Mouse (Mus musculus) layer of hippocampus, postnatal 14 days (tissue): Measurements from ENCODE around the gene Itgb4. TPM values are rescaled to one million over a fixed set of nuclear protein-coding genes. Genes with fewer than 3 reads are reported as not detected.
"Not testable (repeated sequence)": the region's sequence is repeated elsewhere in the genome, so short reads cannot be mapped to it uniquely, and the experiment has no call there.

Experiments
- DNase-seq, 2 experiments: peaks; one replicate each; pipeline ENCODE4 v3.0.0; 2021 to 2022; ENCODE audit warnings: low spot score in 2 of 2, mixed read lengths in 1 of 2
- total RNA-seq, 2 experiments: library from RNA; stranded (reverse); gene quantifications; 2 replicates each; pipeline ENCODE4 v1.2.3; 2021

Gene Itgb4
- total RNA-seq, 2 experiments from 2014 or later: 1.4 to 2.2 TPM

DNA sequence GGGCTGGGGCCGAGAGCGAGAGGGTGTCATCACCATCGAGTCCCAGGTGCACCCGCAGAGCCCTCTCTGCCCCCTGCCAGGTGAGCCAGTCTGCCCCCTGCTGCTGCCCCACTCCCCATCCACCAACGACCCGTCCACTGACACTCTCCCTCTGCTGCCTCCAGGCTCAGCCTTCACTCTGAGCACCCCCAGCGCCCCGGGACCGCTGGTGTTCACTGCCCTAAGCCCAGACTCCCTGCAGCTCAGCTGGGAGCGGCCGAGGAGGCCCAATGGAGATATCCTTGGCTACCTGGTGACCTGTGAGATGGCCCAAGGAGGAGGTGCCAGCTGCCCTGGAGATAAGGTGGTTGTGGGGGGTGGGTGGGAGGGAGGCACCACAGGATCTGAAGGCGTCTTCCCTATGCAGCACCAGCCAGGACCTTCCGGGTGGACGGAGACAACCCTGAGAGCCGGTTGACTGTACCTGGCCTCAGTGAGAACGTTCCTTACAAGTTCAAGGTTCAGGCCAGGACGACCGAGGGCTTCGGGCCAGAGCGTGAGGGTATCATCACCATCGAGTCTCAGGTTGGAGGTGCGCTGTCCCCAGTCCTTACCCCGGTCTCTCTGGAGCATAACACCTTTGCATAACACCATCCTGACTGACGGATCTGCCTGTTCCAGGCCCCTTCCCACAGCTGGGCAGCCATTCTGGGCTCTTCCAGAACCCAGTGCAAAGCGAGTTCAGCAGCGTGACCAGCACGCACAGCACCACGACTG, 32.8 kb downstream of the Itgb4 start:
- DNase-seq: no peak

DNA sequence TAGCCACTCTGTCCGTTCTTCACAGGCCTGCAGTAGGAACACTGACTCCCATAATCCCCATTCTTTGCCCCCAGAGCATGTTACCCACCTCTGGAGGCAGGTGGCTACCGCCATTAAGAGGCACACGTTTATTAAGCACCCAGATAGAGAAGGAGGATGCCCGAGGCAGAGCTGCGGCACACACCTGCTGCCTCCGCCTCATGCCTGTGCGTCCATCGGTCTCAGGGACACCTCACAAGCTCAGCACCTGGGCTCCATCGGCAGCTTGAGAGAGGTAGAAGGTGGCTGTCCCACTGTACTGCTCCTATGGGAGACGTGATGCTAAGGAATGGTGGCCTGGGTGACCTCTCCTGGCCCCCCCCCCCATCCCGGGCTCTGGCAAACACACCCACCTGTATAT, 33.9 kb downstream of the Itgb4 start:
- no peak for DNase-seq

DNA sequence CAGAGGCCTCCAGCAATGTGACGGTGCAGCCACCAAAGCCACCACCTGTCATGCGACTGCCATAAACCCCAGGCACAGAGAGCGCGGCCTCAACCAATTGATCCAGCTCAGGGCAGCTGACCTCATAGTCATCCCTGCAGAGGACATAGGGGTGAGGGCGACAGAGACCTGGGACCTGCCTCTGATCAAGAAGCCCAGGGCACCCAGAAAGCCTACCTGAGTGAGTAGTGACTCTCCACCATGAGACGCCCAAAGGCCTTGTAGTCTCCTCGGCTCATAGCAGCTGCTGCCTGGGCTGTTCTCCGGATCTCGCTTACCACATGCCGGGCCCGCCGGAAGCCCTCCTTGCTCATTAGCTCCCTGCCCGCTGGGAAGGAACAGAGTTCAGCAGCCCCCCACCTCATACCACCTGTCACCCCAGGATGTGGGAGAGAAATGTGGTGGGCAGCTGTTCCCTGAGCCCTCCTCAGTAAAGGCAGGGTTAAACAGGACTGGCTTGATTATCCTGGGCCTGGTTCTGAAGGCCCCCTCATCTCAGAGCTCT, 34.4 kb downstream of the Itgb4 start:
- no peak for DNase-seq

DNA sequence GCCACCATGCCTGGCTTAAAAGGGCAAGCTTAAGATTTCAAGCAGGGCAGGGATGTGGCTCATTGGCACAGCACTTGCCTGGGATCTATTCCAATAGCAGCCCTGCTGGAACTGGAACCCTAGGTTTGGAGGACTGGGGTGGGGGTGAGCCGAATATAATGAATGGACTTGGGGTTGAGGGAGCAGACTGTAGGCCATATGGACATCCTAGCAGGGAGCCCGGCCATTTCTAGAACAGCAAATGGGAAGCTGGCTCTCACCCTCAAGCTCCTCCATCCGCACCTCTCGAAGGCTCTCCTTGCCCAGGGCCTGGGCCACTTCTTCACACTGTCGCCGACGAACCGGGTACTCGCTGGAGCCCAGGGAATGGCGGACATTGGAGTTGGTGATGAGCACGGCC, 35.2 kb downstream of the Itgb4 start:
- no peak for DNase-seq

DNA sequence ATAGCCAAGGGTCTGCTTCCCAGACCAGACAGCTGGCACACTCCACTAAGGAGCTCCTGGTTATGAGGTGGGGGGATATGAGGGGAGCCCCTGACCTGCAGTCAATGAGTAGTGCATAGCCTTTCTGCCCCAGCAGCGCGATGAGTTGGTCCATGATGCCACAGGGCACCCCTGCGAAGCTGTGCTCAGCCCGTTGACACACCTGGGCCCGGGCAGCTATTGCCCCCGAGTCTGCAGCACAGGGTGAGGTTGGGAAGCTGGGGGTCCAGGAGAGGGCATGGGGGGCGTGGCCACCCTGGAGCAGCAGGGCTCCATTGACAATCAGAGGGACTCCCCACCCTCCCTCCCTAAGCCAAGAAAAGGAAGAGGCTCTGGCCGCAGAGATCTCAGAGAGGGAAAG, 35.6 kb downstream of the Itgb4 start:
- DNase-seq: no peak

DNA sequence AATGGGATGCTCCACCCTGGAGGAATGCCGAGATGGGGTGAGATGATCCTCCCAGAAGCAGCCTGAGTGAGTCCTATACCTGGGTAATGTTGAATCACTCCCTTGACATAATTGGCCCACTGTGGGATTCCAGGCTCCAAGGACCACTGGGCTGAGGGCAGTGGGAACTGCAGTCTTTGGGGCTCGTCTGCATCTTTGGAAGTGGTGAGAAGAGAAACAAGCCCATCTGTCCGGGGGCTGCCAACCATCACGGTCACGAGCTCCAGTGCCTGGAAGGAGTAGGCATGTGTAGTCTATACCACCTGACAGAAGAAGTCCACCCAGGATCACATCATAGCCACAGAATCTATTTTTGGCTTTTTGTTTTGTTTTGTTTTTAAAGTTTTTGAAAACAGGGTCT, 36.4 kb downstream of the Itgb4 start:
- DNase-seq: no peak

DNA sequence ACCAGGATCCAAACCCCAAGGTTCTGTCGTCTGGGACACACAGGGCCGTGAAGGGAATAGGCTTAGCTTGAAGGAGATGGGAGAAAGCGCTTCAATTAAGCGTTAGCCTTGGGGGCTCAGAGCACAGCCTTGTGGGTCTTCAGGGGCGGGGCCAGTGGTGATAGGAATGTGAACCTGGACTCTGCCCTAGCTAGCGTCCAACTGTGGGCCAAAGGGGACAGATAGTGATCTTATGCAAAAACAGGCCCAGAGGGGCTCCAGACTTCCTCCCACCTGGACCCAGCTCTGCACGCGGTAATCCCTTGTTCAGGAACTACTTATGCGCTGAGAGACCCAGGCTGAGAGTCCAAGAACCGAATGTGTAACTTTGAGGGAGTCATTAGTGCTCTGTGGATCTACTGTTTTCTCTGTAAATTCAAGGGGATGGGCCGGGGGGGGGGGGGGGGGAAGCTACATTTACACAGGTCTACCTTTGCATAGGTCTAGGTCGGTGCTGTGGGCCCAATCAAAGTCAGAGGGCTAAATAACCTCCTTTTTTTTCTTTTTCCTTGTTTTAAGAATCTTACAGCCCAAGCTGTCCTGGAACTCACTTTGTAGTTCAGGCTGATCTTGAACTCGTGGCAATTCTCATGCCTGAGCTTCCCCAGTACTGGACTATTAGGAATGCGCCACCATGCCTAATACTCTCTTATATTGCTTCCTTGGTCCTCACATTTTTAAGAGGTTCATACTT, 37.2 kb downstream of the Itgb4 start:
- no peak for DNase-seq

DNA sequence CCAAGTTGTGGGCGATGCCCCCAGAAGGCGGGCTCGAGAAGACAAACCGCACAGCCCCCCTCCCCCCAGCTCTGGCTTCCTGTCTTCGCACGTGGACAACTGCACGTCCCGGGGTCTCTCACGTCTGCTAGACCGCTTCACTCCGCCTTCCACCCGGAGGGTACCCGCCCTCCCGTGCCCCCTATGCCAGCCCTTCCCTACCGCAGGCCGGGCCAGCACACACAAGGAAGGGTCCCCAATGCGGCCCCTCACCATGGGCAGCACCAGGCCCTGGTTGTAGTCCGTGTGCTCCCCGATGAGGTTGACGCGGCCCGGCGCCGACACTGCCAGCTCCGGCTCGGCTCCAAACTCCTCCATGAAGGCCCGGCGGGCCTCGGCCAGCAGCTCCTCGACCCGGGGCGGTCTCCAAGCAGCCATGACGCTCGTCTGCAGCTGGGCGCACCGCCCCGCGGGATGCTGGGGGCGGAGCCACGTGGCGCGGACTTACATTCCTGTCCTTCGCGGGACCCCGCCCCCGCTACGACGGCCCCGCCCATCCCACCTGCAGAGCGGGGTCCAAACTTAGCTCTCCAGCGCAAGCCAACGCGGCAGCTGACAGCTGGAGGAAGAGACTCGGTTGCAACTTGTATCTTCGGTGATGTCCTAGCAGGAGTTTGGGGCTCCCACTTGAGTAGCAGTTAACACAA, 37.9 kb downstream of the Itgb4 start, which contains the start of gene Galk1:
TSS of gene Galk1 (minus strand) at position 458 of the 686 bp plus-strand sequence.
- peak; percentile 60 to 74 for DNase-seq

DNA sequence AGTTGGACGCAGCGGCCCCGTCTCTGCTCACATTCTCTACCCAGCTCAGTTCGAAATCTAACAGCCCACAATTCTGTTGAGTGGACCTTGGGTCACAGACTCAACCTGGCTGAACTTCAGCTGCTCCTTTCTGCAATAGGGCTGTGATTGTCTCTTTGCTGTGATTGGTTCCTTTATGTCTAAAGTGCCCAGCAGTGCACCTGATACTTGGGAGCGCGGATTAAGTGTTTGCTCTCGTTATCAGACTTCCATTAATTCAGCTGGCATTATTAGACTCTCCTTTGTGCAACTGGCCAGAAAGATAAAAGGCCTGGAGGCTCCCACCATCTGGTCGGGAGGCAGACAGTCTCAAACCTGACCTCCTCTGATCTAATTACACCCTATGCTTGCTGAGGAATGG, 40.3 kb downstream of the Itgb4 start:
- no peak for DNase-seq

DNA sequence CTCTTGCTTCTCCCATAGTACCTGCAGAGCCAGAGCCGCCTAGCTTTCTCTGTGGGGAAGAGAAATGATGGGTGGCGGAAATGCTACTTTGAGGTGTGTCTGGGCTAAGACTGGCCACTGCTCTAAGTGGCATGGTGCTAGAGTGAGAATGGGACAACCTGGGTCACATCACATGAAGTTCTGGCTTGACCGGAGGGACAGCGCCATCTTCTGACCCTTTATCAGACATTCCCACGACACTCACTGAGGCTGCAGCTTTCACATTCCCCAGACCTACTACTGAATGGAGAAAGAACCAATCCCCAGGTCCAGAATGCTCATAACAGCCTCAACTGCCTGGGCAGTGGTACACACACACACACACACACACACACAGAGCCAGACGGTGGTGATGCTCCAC, 43.6 kb downstream of the Itgb4 start:
- DNase-seq: no peak

DNA sequence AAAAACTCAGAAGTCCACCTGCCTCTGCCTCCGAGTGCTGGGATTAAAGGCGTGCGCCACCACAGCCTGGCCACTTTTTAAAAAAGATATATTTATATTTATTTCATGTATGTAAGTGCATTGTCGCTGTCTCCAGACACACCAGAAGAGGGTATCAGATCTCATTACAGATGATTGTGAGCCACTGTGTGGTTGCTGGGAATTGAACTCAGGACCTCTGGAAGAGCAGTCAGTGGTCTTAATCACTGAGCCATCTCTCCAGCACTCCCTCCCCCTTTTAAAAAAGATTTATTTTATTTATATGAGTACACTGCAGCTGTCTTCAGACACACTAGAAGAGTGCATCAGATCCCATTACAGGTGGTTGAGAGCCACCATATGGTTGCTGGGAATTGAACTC, 44.4 kb downstream of the Itgb4 start:
- not testable (repeated sequence) for DNase-seq

DNA sequence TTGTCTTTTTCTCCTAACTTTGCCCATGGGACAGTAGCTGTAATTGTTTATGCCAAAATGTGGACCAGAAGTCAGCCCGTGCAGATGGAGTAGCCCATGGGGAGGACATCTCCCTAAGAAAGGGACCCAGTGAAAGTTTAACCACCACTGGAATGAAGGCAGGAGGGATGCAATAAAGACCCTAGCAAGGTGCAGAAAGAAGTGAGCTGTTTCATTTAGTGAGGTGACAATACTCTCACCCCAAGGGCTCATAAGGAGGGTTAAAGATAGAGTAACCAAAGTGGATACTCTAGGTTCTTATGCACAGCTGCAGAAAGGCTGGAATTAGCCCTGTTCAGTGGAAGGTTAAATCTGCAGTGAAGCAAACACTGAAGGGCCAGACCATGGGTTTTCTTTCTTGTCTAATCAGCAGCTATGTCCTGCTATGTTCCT, 44.9 kb downstream of the Itgb4 start:
- no peak for DNase-seq

DNA sequence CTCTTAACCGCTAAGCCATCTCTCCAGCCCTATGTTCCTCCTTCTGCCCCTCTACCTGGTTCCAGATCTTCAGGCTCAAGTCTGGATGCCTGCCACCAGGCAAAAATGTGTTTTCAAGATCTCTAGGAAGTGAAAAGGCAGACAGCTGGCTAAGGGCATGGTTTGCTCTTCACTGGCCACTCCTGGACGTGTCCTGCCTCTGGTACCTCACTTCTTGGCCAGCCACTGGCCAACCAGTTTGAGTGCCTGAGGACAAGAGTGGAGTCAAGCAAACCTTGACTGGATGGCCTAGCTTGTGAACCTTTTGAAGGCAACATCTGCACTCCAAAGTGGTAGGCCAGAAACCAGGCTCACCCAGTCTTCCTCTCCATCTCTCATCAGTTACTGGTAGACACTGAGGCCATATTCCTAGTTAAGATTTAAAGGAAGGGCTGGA, 45.5 kb downstream of the Itgb4 start:
- DNase-seq: no peak

DNA sequence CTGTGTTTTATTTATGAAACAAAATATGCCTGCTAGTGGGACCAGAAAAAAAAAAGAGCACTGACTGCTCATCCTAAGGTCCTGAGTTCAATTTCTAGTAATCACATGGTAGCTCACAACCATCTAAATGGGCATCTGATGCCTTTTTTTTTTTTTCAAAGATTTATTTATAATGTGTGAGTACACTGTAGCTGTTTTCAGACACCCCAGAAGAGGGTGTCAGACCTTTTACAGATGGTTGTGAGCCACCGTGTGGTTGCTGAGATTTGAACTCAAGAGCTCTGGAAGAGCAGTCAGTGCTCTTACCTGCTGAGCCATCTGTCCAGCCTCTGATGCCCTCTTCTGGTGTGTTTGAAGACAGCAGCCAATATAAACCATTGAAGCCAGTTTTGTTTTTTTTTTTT, 46.0 kb downstream of the Itgb4 start:
- DNase-seq: no peak

DNA sequence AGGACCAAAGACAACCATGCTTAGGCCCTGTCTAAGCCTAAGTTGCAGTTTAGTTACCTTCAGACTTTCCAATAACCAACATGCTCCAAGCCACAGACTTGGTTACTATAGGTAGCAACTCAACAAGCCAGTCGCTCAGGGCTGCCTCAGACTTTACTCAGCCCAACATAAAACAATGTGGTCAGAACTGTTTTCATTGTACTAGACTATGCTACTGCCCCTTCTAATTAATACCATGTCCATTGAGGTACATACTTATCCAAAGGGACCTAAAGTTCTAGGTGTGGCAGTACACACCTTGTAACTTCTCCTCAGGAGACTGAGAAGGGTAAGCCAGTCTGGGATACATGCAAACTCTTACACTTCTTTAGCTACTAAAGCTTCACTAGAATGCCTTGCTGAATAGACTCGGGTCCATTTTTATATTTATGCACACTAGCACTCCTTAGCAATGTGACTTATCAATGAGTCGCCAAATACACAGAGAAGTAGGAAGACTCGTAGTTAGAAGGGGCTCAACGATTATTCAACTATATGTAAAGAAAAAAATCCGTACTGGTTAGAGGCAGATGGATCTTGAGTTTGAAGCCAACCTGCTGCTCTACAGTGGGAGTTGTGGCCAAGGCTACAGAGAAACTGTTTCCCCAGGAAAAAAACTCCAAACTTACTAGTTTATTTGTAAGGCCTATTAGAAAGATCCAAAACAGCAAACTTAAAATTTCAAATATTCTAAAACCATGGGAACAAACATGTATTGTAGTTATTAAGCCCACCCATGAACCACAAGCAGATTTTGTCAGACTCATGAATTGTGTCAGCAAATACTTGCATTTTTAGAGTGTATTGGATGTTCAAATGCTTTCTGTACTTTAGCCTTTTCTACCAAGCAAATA, 47.1 kb downstream of the Itgb4 start:
- no peak for DNase-seq

DNA sequence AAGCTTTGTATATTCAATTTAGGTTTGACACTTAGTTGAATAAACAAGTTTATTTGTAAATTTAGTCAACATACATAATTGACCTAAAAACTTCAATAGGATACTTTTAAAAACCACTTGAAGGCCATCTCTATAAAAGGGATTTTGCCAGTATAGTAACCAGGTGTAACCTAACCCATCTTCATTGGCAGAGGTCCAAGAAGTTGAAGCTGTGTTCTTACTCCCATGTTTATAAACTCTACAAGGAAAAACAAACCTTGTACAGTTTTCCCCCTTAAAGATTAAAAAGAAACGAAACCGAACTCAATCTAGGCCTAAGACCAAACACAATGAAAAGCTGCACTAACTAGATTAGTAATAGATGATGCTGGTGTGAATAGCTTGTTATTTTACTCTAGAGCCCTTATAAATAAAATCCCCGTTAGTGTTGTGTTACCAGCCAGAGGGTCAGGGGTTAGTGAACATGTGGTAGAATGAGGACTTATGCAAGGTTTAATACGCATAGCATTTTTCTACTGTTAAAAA, 47.8 kb downstream of the Itgb4 start:
- DNase-seq: no peak

DNA sequence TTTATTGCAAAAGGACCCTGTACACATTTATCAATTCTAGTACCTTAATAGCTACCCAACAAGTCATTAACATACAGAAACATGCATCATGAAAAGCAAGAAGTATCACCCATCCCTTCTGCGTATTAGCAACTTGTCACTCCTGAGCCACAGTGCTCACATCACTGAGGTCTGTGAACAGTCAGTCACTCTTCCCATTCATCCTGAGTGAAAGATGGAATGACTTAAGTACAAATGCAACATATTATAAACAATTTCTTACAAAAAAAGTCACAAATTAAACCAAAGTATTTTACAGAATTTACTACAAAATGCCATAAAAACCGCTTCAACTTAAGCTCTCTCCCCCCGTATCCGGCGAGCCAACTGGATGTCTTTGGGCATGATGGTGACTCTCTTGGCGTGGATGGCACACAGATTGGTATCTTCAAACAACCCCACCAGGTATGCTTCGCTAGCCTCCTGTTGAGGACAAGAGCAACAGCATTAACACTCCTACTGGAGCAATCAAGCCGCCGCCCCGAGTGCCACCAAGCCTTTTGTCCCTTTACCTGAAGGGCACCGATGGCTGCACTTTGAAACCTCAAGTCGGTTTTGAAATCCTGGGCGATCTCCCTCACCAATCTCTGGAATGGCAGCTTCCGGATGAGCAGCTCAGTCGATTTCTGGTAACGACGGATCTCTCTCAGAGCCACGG, 48.7 kb downstream of the Itgb4 start:
- DNase-seq: not testable (repeated sequence)

DNA sequence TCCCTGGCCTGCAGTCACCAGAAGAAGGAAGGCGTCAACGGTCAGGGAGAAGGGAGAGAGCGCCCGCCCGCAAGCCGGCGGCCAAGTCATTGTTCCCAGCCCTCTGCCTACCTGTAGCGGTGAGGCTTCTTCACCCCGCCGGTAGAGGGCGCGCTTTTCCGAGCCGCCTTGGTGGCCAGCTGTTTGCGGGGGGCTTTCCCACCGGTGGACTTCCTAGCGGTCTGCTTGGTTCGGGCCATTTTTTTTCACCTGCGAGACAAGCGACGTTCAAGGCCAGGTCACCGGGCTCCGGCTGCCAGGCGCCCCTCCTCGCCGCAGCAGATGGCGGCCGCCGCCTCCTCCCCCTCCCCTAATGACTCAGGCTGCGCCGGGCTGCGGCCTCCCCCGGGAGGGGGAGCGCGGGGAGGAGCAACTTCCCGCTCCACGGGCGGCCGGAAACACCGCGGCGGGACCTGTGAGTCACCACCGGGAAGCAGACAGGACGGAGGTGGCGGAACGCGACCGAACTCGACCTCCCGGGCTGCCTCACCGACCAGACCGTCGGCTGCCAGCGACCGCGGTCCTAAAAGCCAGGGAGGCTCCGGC, 49.4 kb downstream of the Itgb4 start:
- DNase-seq: peak; percentile 60 to 80

DNA sequence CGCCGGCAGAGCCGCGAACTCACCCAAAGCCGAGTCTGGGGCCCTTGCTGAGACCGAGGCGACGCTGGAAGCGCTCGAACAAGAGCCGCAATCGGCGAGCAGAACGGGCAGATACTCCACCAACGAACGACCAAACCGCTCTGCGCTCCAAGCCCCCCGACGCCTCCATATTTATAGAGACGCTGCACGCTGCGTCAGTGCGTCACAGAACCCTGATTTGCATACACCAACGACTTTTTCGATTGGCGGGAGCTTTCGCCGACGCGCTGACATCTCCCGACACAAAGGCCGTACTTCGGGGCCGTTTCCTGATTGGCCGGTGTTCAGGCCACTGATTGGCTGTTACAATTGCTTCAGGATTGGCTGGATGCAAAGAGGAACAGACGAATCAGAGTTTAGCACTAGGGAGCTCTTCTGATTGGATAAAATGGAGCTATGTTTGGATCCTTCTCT, 49.9 kb downstream of the Itgb4 start:
- peak; percentile 94 to 99 for DNase-seq
